Mouse (Mus musculus): ENCODE measurements around the gene Pde6h. TPM values are rescaled to one million over a fixed set of nuclear protein-coding genes. Genes with fewer than 3 reads are reported as not detected.

Gene Pde6h
- polyA plus RNA-seq, 1 experiment, result 0.11 TPM

- Histone ChIP-seq H3K27ac (ENCODE audit: insufficient read depth, low read length) (no peak overlapping the region), H3K4me1 (ENCODE audit: control insufficient read depth, insufficient read depth, low read length) (no peaks in the 10 kb centered on the region), H3K27me3 (ENCODE audit: control insufficient read depth, insufficient read depth, low read length) (no peaks in the 10 kb centered on the region), H3K4me3 (replicated peaks; ENCODE audit: insufficient read depth, low read depth, low read length) (no peak overlapping the region)
- no peak for DNase-seq
- TF ChIP-seq CTCF (IDR thresholded peaks at IDR 0.05; ENCODE audit: borderline replicate concordance, insufficient read depth, low read depth, low read length) (no peak), POLR2A (IDR thresholded peaks at IDR 0.05; ENCODE audit: borderline replicate concordance, insufficient read depth, low read length) (no peak)
- WGBS, result 85% methylated on average over 2 of the region's 2 CpGs
These were observed 22.6 kb upstream of the Pde6h start for GRCm38 (mm10) chr6:136901010-136901409.

- no peaks in the 10 kb centered on the region for H3K4me1 ChIP-seq (ENCODE audit: control insufficient read depth, insufficient read depth, low read length)
- no peak for DNase-seq
- H3K4me3 ChIP-seq (replicated peaks; ENCODE audit: insufficient read depth, low read depth, low read length), result no peak overlapping the region
- WGBS, result 88% methylated on average over 9 of the region's 9 CpGs
- no peak overlapping the region for H3K27ac ChIP-seq (ENCODE audit: insufficient read depth, low read length)
- no peaks in the 10 kb centered on the region for H3K27me3 ChIP-seq (ENCODE audit: control insufficient read depth, insufficient read depth, low read length)
- no peak for TF ChIP-seq CTCF (IDR thresholded peaks at IDR 0.05; ENCODE audit: borderline replicate concordance, insufficient read depth, low read depth, low read length)
- TF ChIP-seq POLR2A (IDR thresholded peaks at IDR 0.05; ENCODE audit: borderline replicate concordance, insufficient read depth, low read length), result no peak
These were observed 21.1 kb upstream of the Pde6h start for GRCm38 (mm10) chr6:136902527-136902926.

GRCm38 (mm10) chr6:136903885-136904470 lies 19.7 kb upstream of the Pde6h start:
- H3K4me3 ChIP-seq (replicated peaks; ENCODE audit: insufficient read depth, low read depth, low read length), result no peak overlapping the region
- no peak for TF ChIP-seq CTCF (IDR thresholded peaks at IDR 0.05; ENCODE audit: borderline replicate concordance, insufficient read depth, low read depth, low read length)
- TF ChIP-seq POLR2A (IDR thresholded peaks at IDR 0.05; ENCODE audit: borderline replicate concordance, insufficient read depth, low read length), result no peak
- H3K27ac ChIP-seq (ENCODE audit: insufficient read depth, low read length), result no peak overlapping the region
- DNase-seq, result no peak
- H3K27me3 ChIP-seq (ENCODE audit: control insufficient read depth, insufficient read depth, low read length), result no peaks in the 10 kb centered on the region
- 61% methylated on average over 8 of the region's 8 CpGs for WGBS
- no peaks in the 10 kb centered on the region for H3K4me1 ChIP-seq (ENCODE audit: control insufficient read depth, insufficient read depth, low read length)

- no peak overlapping the region for H3K27ac ChIP-seq (ENCODE audit: insufficient read depth, low read length)
- TF ChIP-seq CTCF (IDR thresholded peaks at IDR 0.05; ENCODE audit: borderline replicate concordance, insufficient read depth, low read depth, low read length) (no peak), POLR2A (IDR thresholded peaks at IDR 0.05; ENCODE audit: borderline replicate concordance, insufficient read depth, low read length) (no peak)
- no peaks in the 10 kb centered on the region for H3K27me3 ChIP-seq (ENCODE audit: control insufficient read depth, insufficient read depth, low read length)
- WGBS, result 69% methylated on average over 19 of the region's 19 CpGs
- no peak overlapping the region for H3K4me3 ChIP-seq (replicated peaks; ENCODE audit: insufficient read depth, low read depth, low read length)
- no peak for DNase-seq
- H3K4me1 ChIP-seq (ENCODE audit: control insufficient read depth, insufficient read depth, low read length), result no peaks in the 10 kb centered on the region
These were observed 17.2 kb upstream of the Pde6h start for GRCm38 (mm10) chr6:136906283-136906936.

- Histone ChIP-seq H3K4me3 (replicated peaks; ENCODE audit: insufficient read depth, low read depth, low read length) (no peak overlapping the region), H3K27ac (ENCODE audit: insufficient read depth, low read length) (no peak overlapping the region), H3K27me3 (ENCODE audit: control insufficient read depth, insufficient read depth, low read length) (no peaks in the 10 kb centered on the region), H3K4me1 (ENCODE audit: control insufficient read depth, insufficient read depth, low read length) (no peaks in the 10 kb centered on the region)
- 54% methylated on average over 10 of the region's 10 CpGs for WGBS
- TF ChIP-seq CTCF (IDR thresholded peaks at IDR 0.05; ENCODE audit: borderline replicate concordance, insufficient read depth, low read depth, low read length) (no peak), POLR2A (IDR thresholded peaks at IDR 0.05; ENCODE audit: borderline replicate concordance, insufficient read depth, low read length) (no peak)
- DNase-seq, result no peak
These were observed 16.7 kb upstream of the Pde6h start for GRCm38 (mm10) chr6:136906937-136907293.

- DNase-seq, result no peak
- WGBS, result 52% methylated on average over 9 of the region's 9 CpGs
- Histone ChIP-seq H3K4me3 (replicated peaks; ENCODE audit: insufficient read depth, low read depth, low read length) (no peak overlapping the region), H3K27ac (ENCODE audit: insufficient read depth, low read length) (no peak overlapping the region), H3K27me3 (ENCODE audit: control insufficient read depth, insufficient read depth, low read length) (no peaks in the 10 kb centered on the region), H3K4me1 (ENCODE audit: control insufficient read depth, insufficient read depth, low read length) (no peaks in the 10 kb centered on the region)
- TF ChIP-seq POLR2A (IDR thresholded peaks at IDR 0.05; ENCODE audit: borderline replicate concordance, insufficient read depth, low read length), result no peak
- TF ChIP-seq CTCF (IDR thresholded peaks at IDR 0.05; ENCODE audit: borderline replicate concordance, insufficient read depth, low read depth, low read length), result no peak
These were observed 13.3 kb upstream of the Pde6h start for GRCm38 (mm10) chr6:136910247-136910890.

GRCm38 (mm10) chr6:136912751-136913265 lies 10.8 kb upstream of the Pde6h start:
- no peak for TF ChIP-seq POLR2A (IDR thresholded peaks at IDR 0.05; ENCODE audit: borderline replicate concordance, insufficient read depth, low read length)
- no peak for TF ChIP-seq CTCF (IDR thresholded peaks at IDR 0.05; ENCODE audit: borderline replicate concordance, insufficient read depth, low read depth, low read length)
- Histone ChIP-seq H3K4me3 (replicated peaks; ENCODE audit: insufficient read depth, low read depth, low read length) (no peak overlapping the region), H3K4me1 (ENCODE audit: control insufficient read depth, insufficient read depth, low read length) (no peaks in the 10 kb centered on the region), H3K27ac (ENCODE audit: insufficient read depth, low read length) (no peak overlapping the region), H3K27me3 (ENCODE audit: control insufficient read depth, insufficient read depth, low read length) (no peaks in the 10 kb centered on the region)
- DNase-seq, result no peak
- 45% methylated on average over 1 of the region's 2 CpGs for WGBS

All from cerebellum, adult 2 months (tissue).